Mouse (Mus musculus) forebrain, embryonic 12.5 days (tissue): ENCODE data around the gene Bad. TPM values are rescaled to one million over a fixed set of nuclear protein-coding genes. Genes with fewer than 3 reads are reported as not detected.

Source experiments
- ATAC-seq: fragments of 200-750 bp; cut with Nextera tagmentation; 2 replicates; pipeline ENCODE4 v1.8.0; 2017; ENCODE audit warnings: moderate TSS enrichment; ENCODE audit not compliant: low FRiP score
- H3K27ac ChIP-seq: fragments of 300-500 bp; sonication (generic); 2 replicates; pipeline ENCODE4 v1.5.1; 2016; ENCODE audit warnings: mild to moderate bottlenecking
- H3K27me3 ChIP-seq: fragments of 300-500 bp; sonication (generic); 2 replicates; pipeline ENCODE4 v1.6.1; 2016; ENCODE audit warnings: mild to moderate bottlenecking
- H3K36me3 ChIP-seq: fragments of 300-500 bp; sonication (generic); replicated peaks from 2 replicates; pipeline ENCODE4 v1.6.1; 2016; ENCODE audit warnings: mild to moderate bottlenecking
- H3K4me1 ChIP-seq: fragments of 300-500 bp; sonication (generic); 2 replicates; pipeline ENCODE4 v1.6.1; 2016
- H3K4me2 ChIP-seq: fragments of 300-500 bp; sonication (generic); 2 replicates; pipeline ENCODE4 v1.6.1; 2016; ENCODE audit warnings: mild to moderate bottlenecking, moderate library complexity
- H3K4me3 ChIP-seq: fragments of 300-500 bp; sonication (generic); replicated peaks from 2 replicates; pipeline ENCODE4 v1.5.1; 2016; ENCODE audit warnings: mild to moderate bottlenecking
- H3K9ac ChIP-seq: fragments of 300-500 bp; sonication (generic); 2 replicates; pipeline ENCODE4 v1.6.1; 2016; ENCODE audit warnings: mild to moderate bottlenecking
- H3K9me3 ChIP-seq: fragments of 300-500 bp; sonication (generic); 2 replicates; pipeline ENCODE4 v1.6.1; 2016
- WGBS: fragments of 180-500 bp; shearing (Covaris S2); methylation state at CpG from one replicate; pipeline ENCODE4 v1.1.7; 2016; 5-methylcytosine and 5-hydroxymethylcytosine counted together
- microRNA-seq: library from miRNA; unstranded; fragments of <30 nt; microRNA quantifications from one replicate; pipeline ENCODE4, GENCODE M21; 2017
- polyA plus RNA-seq: library from polyadenylated mRNA; unstranded; fragments of >200 nt; fragmentation: Nextera tagmentation; extraction: Ambion mirVana; gene quantifications from 2 replicates; pipeline ENCODE4 v1.2.1, GENCODE M21; 2016

The Bad gene
- polyA plus RNA-seq, 1 experiment from 2014 or later = 65.3 TPM

- Histone ChIP-seq H3K4me1 (peaks cover 28% of the 10 kb centered on the region), H3K27ac (no peak overlapping the region), H3K9ac (no peak overlapping the region), H3K4me2 (no peak overlapping the region), H3K4me3 (no peak overlapping the region), H3K36me3 (peaks cover 20% of the 10 kb centered on the region), H3K27me3 (no peaks in the 10 kb centered on the region), H3K9me3 (no peaks in the 10 kb centered on the region)
- ATAC-seq = no peak
- WGBS = 93% methylated on average over 19 of the region's 19 CpGs
These were observed 57.9 kb downstream of the Bad start for GRCm38 (mm10) chr19:6999360-7000063.

Small RNAs within 50 kb of the gene (microRNA-seq; reads per million reads assigned to microRNA genes)
- gene Mir6990 = 1.9 reads per million

Other genes with a start within 250 kb of the Bad start
- 6.2 and 8.2 TPM in 2 replicates for gene Rps6ka4, start 101.2 kb upstream of the Bad start, polyA plus RNA-seq
- 0.43 and 1.1 TPM in 2 replicates for gene Ccdc88b, start 83.7 kb upstream of the Bad start, polyA plus RNA-seq
- gene Trmt112, start 32.2 kb upstream of the Bad start, polyA plus RNA-seq = 137 and 138 TPM in 2 replicates
- 148 and 160 TPM in 2 replicates for gene Prdx5, start 31.8 kb upstream of the Bad start, polyA plus RNA-seq
- 11.4 and 13.0 TPM in 2 replicates for gene Esrra, start 20.0 kb upstream of the Bad start, polyA plus RNA-seq
- 0.27 TPM in 1 of 2 replicates, not detected in the other for gene Catsperz, start 16.5 kb upstream of the Bad start, polyA plus RNA-seq
- gene Kcnk4, start 7.3 kb upstream of the Bad start, polyA plus RNA-seq = 0.21 TPM in 1 of 2 replicates, not detected in the other
- gene Gpr137, start 619 bp downstream of the Bad start, polyA plus RNA-seq = 30.9 and 33.1 TPM in 2 replicates
- gene Ppp1r14b, start 33.1 kb downstream of the Bad start, polyA plus RNA-seq = 237 and 333 TPM in 2 replicates
- 22.4 and 24.3 TPM in 2 replicates for gene Plcb3, start 34.6 kb downstream of the Bad start, polyA plus RNA-seq
- gene Fkbp2, start 38.6 kb downstream of the Bad start, polyA plus RNA-seq = 76.9 and 79.8 TPM in 2 replicates
- gene Vegfb, start 45.8 kb downstream of the Bad start, polyA plus RNA-seq = 40.0 and 42.1 TPM in 2 replicates
- gene Dnajc4, start 50.7 kb downstream of the Bad start, polyA plus RNA-seq = 15.0 and 18.8 TPM in 2 replicates
- gene Nudt22, start 54.3 kb downstream of the Bad start, polyA plus RNA-seq = 13.6 and 16.2 TPM in 2 replicates
- gene Trpt1, start 54.3 kb downstream of the Bad start, polyA plus RNA-seq = 11.9 and 13.8 TPM in 2 replicates
- gene Fermt3, start 77.6 kb downstream of the Bad start, polyA plus RNA-seq = 4.7 and 5.1 TPM in 2 replicates
- 324 and 357 TPM in 2 replicates for gene Stip1, start 98.1 kb downstream of the Bad start, polyA plus RNA-seq
- 4.4 and 5.3 TPM in 2 replicates for gene Macrod1, start 114.9 kb downstream of the Bad start, polyA plus RNA-seq
- gene Flrt1, start 163.9 kb downstream of the Bad start, polyA plus RNA-seq = 7.3 and 8.0 TPM in 2 replicates